Mouse (Mus musculus): ENCODE measurements around the gene Abcc5. TPM values are rescaled to one million over a fixed set of nuclear protein-coding genes. Genes with fewer than 3 reads are reported as not detected.
A peak's percentile ranks its signal among the peaks of the same experiment; 100 is the strongest.

Abcc5 gene
- polyA plus RNA-seq, 1 experiment from 2014 or later = 9.0 TPM

DNA sequence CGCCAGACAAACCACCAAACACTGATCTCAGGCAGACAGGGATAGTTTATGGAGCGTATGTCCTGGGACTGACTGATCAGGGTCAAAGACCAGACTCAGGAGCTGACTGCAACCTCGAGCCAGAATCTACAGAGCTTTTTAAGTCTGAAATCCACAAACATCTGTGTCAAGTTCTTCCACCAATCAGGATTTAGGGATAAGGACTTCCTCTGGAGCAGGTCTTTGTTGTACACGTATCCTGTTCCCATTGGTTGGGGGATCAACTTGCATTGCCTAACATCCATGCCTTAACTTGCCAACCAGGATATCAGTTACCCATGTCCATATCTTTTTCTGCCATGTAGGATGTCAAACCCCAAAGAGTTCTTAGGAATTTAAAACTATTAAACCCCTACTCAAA, 1.4 kb upstream of the Abcc5 start:
- DNase-seq = no peak
- WGBS (ENCODE audit: insufficient replicate concordance) = 69% methylated on average over 4 of the region's 4 CpGs
- peaks cover 13% of the 10 kb centered on the region for H3K4me1 ChIP-seq (ENCODE audit: insufficient read depth)
- no peaks in the 10 kb centered on the region for H3K36me3 ChIP-seq (replicated peaks; ENCODE audit: insufficient read depth, low read length)
- no peak overlapping the region for H3K4me3 ChIP-seq (ENCODE audit: low read depth, low read length)
- ATAC-seq = no peak
- H3K9ac ChIP-seq (replicated peaks) = no peak overlapping the region
- H3K4me2 ChIP-seq (ENCODE audit: low read depth, low read length) = no peak overlapping the region
- no peak overlapping the region for H3K27ac ChIP-seq (ENCODE audit: low read depth)
- H3K27me3 ChIP-seq (ENCODE audit: insufficient read depth, low read length) = no peaks in the 10 kb centered on the region
- no peak for TF ChIP-seq CTCF (IDR thresholded peaks at IDR 0.05; ENCODE audit: low read depth)
- no peak for TF ChIP-seq EP300 (IDR thresholded peaks at IDR 0.05; ENCODE audit: low read depth)
- H3K9me3 ChIP-seq (ENCODE audit: low read length) = no peaks in the 10 kb centered on the region

DNA sequence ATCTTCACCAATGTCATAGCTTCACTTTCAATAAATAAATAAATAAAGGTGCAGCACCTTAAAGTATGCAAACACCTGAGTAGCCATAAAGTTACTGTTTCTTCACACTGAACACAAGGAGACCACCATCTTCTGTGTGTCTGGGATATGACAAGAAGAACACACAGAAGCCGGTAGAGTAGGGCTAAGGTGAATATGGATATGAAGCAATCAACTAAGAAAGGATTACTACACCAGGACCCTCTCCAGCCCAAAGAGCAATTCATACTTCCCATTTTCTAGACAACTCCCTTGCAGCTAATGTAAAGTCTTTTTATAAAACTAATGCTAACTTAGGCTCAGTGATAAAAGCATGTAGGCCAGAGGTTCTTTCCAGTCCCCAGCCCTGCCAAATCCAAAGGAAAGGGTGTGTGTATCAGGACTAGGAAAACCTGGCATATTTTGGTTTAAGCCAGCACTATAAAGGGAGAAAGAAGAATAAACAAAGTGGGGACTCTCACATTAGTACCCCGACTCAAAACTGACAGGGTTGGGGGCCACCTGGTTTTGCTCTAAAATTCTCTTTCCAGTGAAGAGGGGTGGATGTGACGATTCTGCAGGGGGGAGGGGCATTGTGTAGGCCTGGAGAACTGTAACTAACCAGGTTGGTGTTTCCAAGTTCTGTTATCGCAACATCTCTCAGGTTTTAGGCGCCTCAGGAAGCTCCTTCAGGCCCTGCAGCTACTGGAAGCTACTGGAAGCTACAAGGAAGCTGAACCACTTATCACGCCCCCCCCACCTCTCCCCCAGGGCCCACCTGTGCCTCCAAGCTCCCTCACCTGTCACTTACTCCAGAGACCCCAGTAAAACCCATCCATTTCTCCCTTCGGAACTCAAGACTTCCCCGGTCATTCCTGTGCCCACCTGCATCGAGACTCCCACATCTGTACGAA, 1.2 kb downstream of the Abcc5 start:
- Histone ChIP-seq H3K9ac (replicated peaks) (peak overlapping the region; percentile 75), H3K4me3 (ENCODE audit: low read depth, low read length) (peak overlapping the region; percentile 69), H3K4me1 (ENCODE audit: insufficient read depth) (peaks cover 13% of the 10 kb centered on the region), H3K4me2 (ENCODE audit: low read depth, low read length) (peak overlapping the region; percentile 93), H3K9me3 (ENCODE audit: low read length) (no peaks in the 10 kb centered on the region), H3K27ac (ENCODE audit: low read depth) (peak overlapping the region; percentile 58), H3K27me3 (ENCODE audit: insufficient read depth, low read length) (no peaks in the 10 kb centered on the region), H3K36me3 (replicated peaks; ENCODE audit: insufficient read depth, low read length) (no peaks in the 10 kb centered on the region; the same call in 1 of the 2 replicates)
- TF ChIP-seq EP300 (IDR thresholded peaks at IDR 0.05; ENCODE audit: low read depth) = no peak
- TF ChIP-seq CTCF (IDR thresholded peaks at IDR 0.05; ENCODE audit: low read depth) = no peak
- WGBS (ENCODE audit: insufficient replicate concordance) = 28% methylated on average over 10 of the region's 10 CpGs
- ATAC-seq = no peak
- peak; percentile 37 for DNase-seq

DNA sequence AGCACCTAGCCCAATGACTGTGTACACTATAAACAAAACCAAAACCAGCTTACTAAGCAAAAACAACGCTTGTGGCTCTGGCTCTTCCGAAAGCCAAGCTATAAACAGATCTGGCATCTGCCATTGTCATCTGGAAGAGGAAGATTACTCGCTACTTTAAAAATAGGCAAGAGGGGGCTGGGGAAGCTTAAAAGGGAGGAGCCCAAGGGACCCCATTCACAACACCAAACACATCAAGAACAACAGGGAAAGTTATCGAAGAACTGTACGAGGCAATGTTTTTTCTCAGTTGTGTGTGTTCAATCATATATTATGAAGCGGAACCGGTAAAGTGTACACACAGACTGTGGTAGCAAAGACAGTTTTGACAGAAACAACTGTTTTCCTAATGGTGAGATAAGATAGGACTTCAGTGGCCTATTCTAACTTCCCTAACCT, 1.9 kb downstream of the Abcc5 start:
- no peaks in the 10 kb centered on the region; the same call in 1 of the 2 replicates for H3K36me3 ChIP-seq (replicated peaks; ENCODE audit: insufficient read depth, low read length)
- no peaks in the 10 kb centered on the region for H3K27me3 ChIP-seq (ENCODE audit: insufficient read depth, low read length)
- peaks cover 13% of the 10 kb centered on the region for H3K4me1 ChIP-seq (ENCODE audit: insufficient read depth)
- no peak for TF ChIP-seq CTCF (IDR thresholded peaks at IDR 0.05; ENCODE audit: low read depth)
- TF ChIP-seq EP300 (IDR thresholded peaks at IDR 0.05; ENCODE audit: low read depth) = peak; percentile 81
- ATAC-seq (no peak), DNase-seq (peak; percentile 18)
- peak overlapping the region; percentile 26 for H3K9ac ChIP-seq (replicated peaks)
- H3K9me3 ChIP-seq (ENCODE audit: low read length) = no peaks in the 10 kb centered on the region
- 41% methylated on average over 7 of the region's 7 CpGs for WGBS (ENCODE audit: insufficient replicate concordance)
- peak overlapping the region; percentile 93 for H3K4me2 ChIP-seq (ENCODE audit: low read depth, low read length)
- peak overlapping the region; percentile 69 for H3K4me3 ChIP-seq (ENCODE audit: low read depth, low read length)
- H3K27ac ChIP-seq (ENCODE audit: low read depth) = peak overlapping the region; percentile 58

DNA sequence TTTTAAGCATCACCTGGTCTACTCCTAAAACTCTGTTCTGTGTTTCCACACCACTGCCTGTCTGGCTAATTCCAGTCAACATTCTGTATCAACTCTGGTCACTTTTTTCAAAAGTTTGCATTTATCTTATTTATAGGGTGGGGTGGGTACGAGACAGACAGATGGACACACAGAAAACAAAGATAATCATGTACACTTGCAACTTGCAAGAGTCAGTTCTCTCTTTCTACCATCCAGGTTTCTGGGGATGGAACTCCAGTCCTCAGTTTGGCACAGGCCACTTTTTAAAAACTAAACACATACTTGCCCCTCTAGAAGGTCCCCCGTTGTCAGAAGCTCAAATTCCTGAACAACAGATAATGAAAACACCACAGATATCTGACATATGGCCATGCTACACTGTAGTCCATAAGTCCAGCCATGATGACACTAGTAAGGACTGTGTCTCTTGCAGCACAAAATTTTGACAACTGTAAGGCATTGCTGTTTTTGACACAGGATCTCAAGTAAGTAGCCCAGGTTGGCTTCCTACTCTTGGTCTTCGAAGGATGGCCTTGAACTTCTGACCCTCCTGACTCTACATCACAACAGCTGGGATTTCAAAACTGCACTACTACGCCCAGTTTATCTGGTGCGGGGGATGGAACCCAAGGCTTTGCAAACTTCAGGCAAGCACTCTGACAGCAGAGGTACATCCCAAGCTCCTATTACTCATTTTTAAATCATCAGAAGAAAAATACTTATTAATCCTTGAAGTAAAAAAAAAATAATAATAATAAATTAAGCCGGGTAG, 3.1 kb downstream of the Abcc5 start:
- DNase-seq (no peak), ATAC-seq (no peak)
- no peak overlapping the region for H3K27ac ChIP-seq (ENCODE audit: low read depth)
- H3K9ac ChIP-seq (replicated peaks) = no peak overlapping the region
- H3K27me3 ChIP-seq (ENCODE audit: insufficient read depth, low read length) = no peaks in the 10 kb centered on the region
- H3K9me3 ChIP-seq (ENCODE audit: low read length) = no peaks in the 10 kb centered on the region
- no peak overlapping the region for H3K4me3 ChIP-seq (ENCODE audit: low read depth, low read length)
- H3K36me3 ChIP-seq (replicated peaks; ENCODE audit: insufficient read depth, low read length) = peaks cover 3% of the 10 kb centered on the region; the same call in 1 of the 2 replicates
- peaks cover 13% of the 10 kb centered on the region for H3K4me1 ChIP-seq (ENCODE audit: insufficient read depth)
- 58% methylated on average over 6 of the region's 6 CpGs for WGBS (ENCODE audit: insufficient replicate concordance)
- peak; percentile 70 for TF ChIP-seq EP300 (IDR thresholded peaks at IDR 0.05; ENCODE audit: low read depth)
- TF ChIP-seq CTCF (IDR thresholded peaks at IDR 0.05; ENCODE audit: low read depth) = no peak
- H3K4me2 ChIP-seq (ENCODE audit: low read depth, low read length) = peak overlapping the region; percentile 6

- no peak overlapping the region for H3K4me2 ChIP-seq (ENCODE audit: low read depth, low read length)
- H3K4me1 ChIP-seq (ENCODE audit: insufficient read depth) = peaks cover 4% of the 10 kb centered on the region; the same call in 1 of the 2 replicates
- ATAC-seq = peak; percentile 88
- DNase-seq = peak; percentile 27
- no peak overlapping the region for H3K4me3 ChIP-seq (ENCODE audit: low read depth, low read length)
- H3K36me3 ChIP-seq (replicated peaks; ENCODE audit: insufficient read depth, low read length) = peaks cover 3% of the 10 kb centered on the region; the same call in 1 of the 2 replicates
- no peaks in the 10 kb centered on the region for H3K9me3 ChIP-seq (ENCODE audit: low read length)
- 45% methylated on average over 2 of the region's 2 CpGs for WGBS (ENCODE audit: insufficient replicate concordance)
- no peak overlapping the region for H3K9ac ChIP-seq (replicated peaks)
- TF ChIP-seq CTCF (IDR thresholded peaks at IDR 0.05; ENCODE audit: low read depth) (no peak), EP300 (IDR thresholded peaks at IDR 0.05; ENCODE audit: low read depth) (no peak)
- H3K27me3 ChIP-seq (ENCODE audit: insufficient read depth, low read length) = no peaks in the 10 kb centered on the region
- no peak overlapping the region for H3K27ac ChIP-seq (ENCODE audit: low read depth)
Observed at GRCm38 (mm10) chr16:20418054-20418453, 8.1 kb downstream of the Abcc5 start.

- WGBS (ENCODE audit: insufficient replicate concordance) = 81% methylated on average over 2 of the region's 2 CpGs
- H3K9ac ChIP-seq (replicated peaks) = no peak overlapping the region
- H3K36me3 ChIP-seq (replicated peaks; ENCODE audit: insufficient read depth, low read length) = peaks cover 3% of the 10 kb centered on the region; the same call in 1 of the 2 replicates
- DNase-seq = no peak
- TF ChIP-seq CTCF (IDR thresholded peaks at IDR 0.05; ENCODE audit: low read depth) (no peak), EP300 (IDR thresholded peaks at IDR 0.05; ENCODE audit: low read depth) (no peak)
- H3K27ac ChIP-seq (ENCODE audit: low read depth) = no peak overlapping the region
- no peaks in the 10 kb centered on the region for H3K27me3 ChIP-seq (ENCODE audit: insufficient read depth, low read length)
- no peak for ATAC-seq
- H3K9me3 ChIP-seq (ENCODE audit: low read length) = no peaks in the 10 kb centered on the region
- H3K4me1 ChIP-seq (ENCODE audit: insufficient read depth) = peaks cover 11% of the 10 kb centered on the region
- no peak overlapping the region for H3K4me2 ChIP-seq (ENCODE audit: low read depth, low read length)
- H3K4me3 ChIP-seq (ENCODE audit: low read depth, low read length) = no peak overlapping the region
Observed at GRCm38 (mm10) chr16:20416262-20416661, 9.9 kb downstream of the Abcc5 start.

Data from liver, postnatal 0 days (tissue).